Mouse (Mus musculus) left cerebral cortex, adult 2 months (tissue): ENCODE results near the gene Sdhc. TPM values are rescaled to one million over a fixed set of nuclear protein-coding genes. Genes with fewer than 3 reads are reported as not detected.

Experiments
- DNase-seq, 2 experiments: peaks; one replicate each; pipeline ENCODE4 v3.0.0; 2021 to 2022; ENCODE audit warnings: low spot score in 2 of 2, mixed read lengths in 1 of 2; ENCODE audit errors: extremely low spot score in 1 of 2
- H3K27ac ChIP-seq: fragments of 200-600 bp; 2 replicates; pipeline ENCODE4 v1.8.1; 2022
- H3K4me3 ChIP-seq: fragments of 200-600 bp; 2 replicates; pipeline ENCODE4 v1.8.1; 2022
- CTCF ChIP-seq: fragments of 200-600 bp; IDR thresholded peaks from 2 replicates; pipeline ENCODE4 v1.8.1; 2022; ENCODE audit warnings: antibody characterized with exemption, mild to moderate bottlenecking, moderate library complexity
- intact Hi-C: fragments of 180-260 bp; cut with DNase I; formaldehyde crosslinking; loops from one replicate; pipeline ENCODE4 v1.15.1; 2025
- long read RNA-seq, 2 experiments: library from polyadenylated mRNA; stranded (forward); transcript quantifications; one replicate each; pipeline ENCODE4 v2.0.0; 2021; ENCODE audit warnings: borderline mapping rate in 2 of 2
- total RNA-seq, 2 experiments: library from RNA; stranded (reverse); gene quantifications; 2 replicates each; pipeline ENCODE4 v1.2.3; 2021

The Sdhc gene
- 100 to 1,000 TPM; 194 to 195 TPM for total RNA-seq
- long read RNA-seq, experiment 1, transcript Sdhc-202 (6 exons, 3,171 nt): major isoform, 26 of 43 reads
- long read RNA-seq, experiment 1, partial matches to known transcripts: 7 of 43 reads
- long read RNA-seq, experiment 1, other reads (novel, unspliced or antisense): 10 of 43 reads
- long read RNA-seq, experiment 2, transcript Sdhc-202 (6 exons, 3,171 nt): major isoform, 10 of 18 reads
- long read RNA-seq, experiment 2, partial matches to known transcripts: 7 of 18 reads
- long read RNA-seq, experiment 2, other reads (novel, unspliced or antisense): 1 of 18 reads

GRCm38 (mm10) chr1:171149974-171150760 lies at the start of gene Sdhc, which contains the start of gene Mpz:
Gene Sdhc, minus strand, starts transcription at chr1:171150603.
Gene Mpz, plus strand, starts transcription at chr1:171150711.
- no peak for TF ChIP-seq CTCF
- intact Hi-C loops: loop anchor here (1.0 to 5.0 kb wide), 2 partner anchors 47 to 71 kb away; partner anchors contain the start of gene Pcp4l1
- DNase-seq: peak; percentile 92 to 96

GRCm38 (mm10) chr1:171199532-171199931 lies 49.1 kb upstream of the Sdhc start:
- intact Hi-C loops: loop anchor here (5.0 kb wide), 1 partner anchor 47 kb away; the partner anchor contains the start of genes Mpz and Sdhc
- no peak for TF ChIP-seq CTCF
- no peak for DNase-seq
- no peak overlapping the region for H3K27ac ChIP-seq
- H3K4me3 ChIP-seq: no peak overlapping the region

More at GRCm38 (mm10) chr1:171149974-171150760, at the start of gene Sdhc, which contains the start of gene Mpz:
- Histone ChIP-seq H3K27ac (peak within 1 kb of the TSS; percentile 99), H3K4me3 (peak within 1 kb of the TSS; percentile 93)

GRCm38 (mm10) chr1:171195887-171196397 lies 45.5 kb upstream of the Sdhc start, which contains the start of gene Pcp4l1:
Gene Pcp4l1, minus strand, starts transcription at chr1:171196268.
- peak; percentile 46 to 72 for DNase-seq
- TF ChIP-seq CTCF: no peak
- H3K4me3 ChIP-seq: peak within 1 kb of the TSS; percentile 77
- intact Hi-C loops: loop anchor here (5.0 kb wide), 1 partner anchor 44 kb away; the partner anchor contains the start of genes Mpz and Sdhc
- H3K27ac ChIP-seq: peak within 1 kb of the TSS; percentile 72

GRCm38 (mm10) chr1:171195046-171195822 lies 44.8 kb upstream of the Sdhc start:
- Histone ChIP-seq H3K4me3 (peak overlapping the region; percentile 77), H3K27ac (peak overlapping the region; percentile 72)
- intact Hi-C loops: loop anchor here (5.0 kb wide), 1 partner anchor 43 kb away; the partner anchor contains the start of genes Mpz and Sdhc
- no peak for DNase-seq
- TF ChIP-seq CTCF: no peak

GRCm38 (mm10) chr1:171193911-171194830 lies 43.8 kb upstream of the Sdhc start:
- Histone ChIP-seq H3K27ac (peak overlapping the region; percentile 50), H3K4me3 (peak overlapping the region; percentile 25)
- intact Hi-C loops: no loop called here
- no peak for DNase-seq
- no peak for TF ChIP-seq CTCF

GRCm38 (mm10) chr1:171193093-171193840 lies 42.9 kb upstream of the Sdhc start:
- no peak for TF ChIP-seq CTCF
- peak overlapping the region; percentile 25 for H3K4me3 ChIP-seq
- peak overlapping the region; percentile 50; the same call in 1 of the 2 replicates for H3K27ac ChIP-seq
- intact Hi-C loops: no loop called here
- no peak for DNase-seq

- H3K27ac ChIP-seq: peak overlapping the region; percentile 50; the same call in 1 of the 2 replicates
- DNase-seq: no peak
- no peak for TF ChIP-seq CTCF
- intact Hi-C loops: no loop called here
- no peak overlapping the region for H3K4me3 ChIP-seq
Measured at GRCm38 (mm10) chr1:171192283-171192682, 41.9 kb upstream of the Sdhc start.

- H3K27ac ChIP-seq: no peak overlapping the region
- H3K4me3 ChIP-seq: no peak overlapping the region
- no peak for TF ChIP-seq CTCF
- intact Hi-C loops: no loop called here
- DNase-seq: no peak
Measured at GRCm38 (mm10) chr1:171190832-171191231, 40.4 kb upstream of the Sdhc start.

- no peak for TF ChIP-seq CTCF
- intact Hi-C loops: no loop called here
- Histone ChIP-seq H3K4me3 (no peak overlapping the region), H3K27ac (0 out of 2 replicates have a peak overlapping the region, but pooled peaks have one; percentile 20)
- DNase-seq: peak in 1 of 2 experiments; percentile 18
Measured at GRCm38 (mm10) chr1:171189476-171190114, 39.2 kb upstream of the Sdhc start.
